Mouse (Mus musculus) erythroblast, embryonic 14.5 days (primary cell): Measurements from ENCODE around the gene Zdhhc3.

Source experiments
- GATA1 ChIP-seq: IDR thresholded peaks from 2 replicates; pipeline ENCODE4 v1.6.1; 2012; ENCODE audit warnings: low read length, inconsistent platforms, mixed read lengths
- TAL1 ChIP-seq: IDR thresholded peaks from 3 replicates; pipeline ENCODE4 v1.6.1; 2012; ENCODE audit warnings: low read length, inconsistent platforms, mixed read lengths

GRCm38 (mm10) chr9:123132994-123133393 is 20.0 kb upstream of the Zdhhc3 start:
- TF ChIP-seq GATA1 = no peak
- no peak for TF ChIP-seq TAL1
